Comparison of ENCODE assay signal across 10 mouse cellular contexts in genomic region chr16:5931680-5932079, GRCm38 (mm10). TPM values are rescaled to one million over a fixed set of nuclear protein-coding genes. Genes with fewer than 3 reads are reported as not detected.
DNase-seq lines count a peak whose midpoint lies in the region; ATAC-seq and TF ChIP-seq lines count a peak whose summit lies in the region.
"Had no signal": no experiment of that assay in that cellular context is flagged by ENCODE, and none has a peak within 500 bp of the region (broad histone marks: within the 10 kb centered on the region; RNA-seq: fewer than 3 reads in every experiment).

No protein-coding gene starts in this region.

- no peaks in the 10 kb centered on the region for H3K36me3 ChIP-seq in liver, embryonic 14.5 days (replicated peaks; ENCODE audit: control insufficient read depth, insufficient read depth, low read depth)
- H3K36me3 ChIP-seq: embryonic facial prominence, embryonic 13.5 days had no signal

- H3K4me1 ChIP-seq in liver, embryonic 14.5 days (replicated peaks; ENCODE audit: control insufficient read depth in 2 of 2, insufficient read depth in 2 of 2, low read length in 1 of 2): 0 out of 4 replicates have a peak, but pooled peaks cover 0 to 2% of the 10 kb centered on the region in 2 experiments
- H3K4me1 ChIP-seq: embryonic facial prominence, embryonic 13.5 days had no signal

- H3K9ac ChIP-seq in liver, embryonic 14.5 days (replicated peaks): no peak overlapping the region
- H3K9ac ChIP-seq: embryonic facial prominence, embryonic 13.5 days had no signal

- peak; percentile 5 for DNase-seq in CD4-positive helper T cell, adult 2 months (ENCODE audit: low read depth, low spot score)
- peak; percentile 63 for DNase-seq in adrenal gland, adult 8-10 months
- DNase-seq in embryo, embryonic 10 days (ENCODE audit: low spot score): peak; percentile 88
- DNase-seq in gastrocnemius, postnatal 4 days (ENCODE audit: low spot score in 2 of 2): peak; percentile 52 to 66
- DNase-seq in kidney, postnatal 10 days: peak; percentile 86
- peak; percentile 17 to 34 (median 27) for DNase-seq in liver, embryonic 14.5 days (ENCODE audit: low read depth in 3 of 3, low spot score in 3 of 3)
- peak; percentile 62 for DNase-seq in ovary, postnatal 36 days (ENCODE audit: low spot score)
- peak; percentile 10 to 34 for DNase-seq in urinary bladder, adult 18-20 months (ENCODE audit: low spot score in 2 of 2)

- TF ChIP-seq CTCF in liver, embryonic 14.5 days (IDR thresholded peaks at IDR 0.05; ENCODE audit: low read depth): peak; percentile 80

- no peak overlapping the region for H3K27ac ChIP-seq in liver, embryonic 14.5 days
- H3K27ac ChIP-seq: embryonic facial prominence, embryonic 13.5 days had no signal

- TF ChIP-seq EP300 in liver, embryonic 14.5 days (IDR thresholded peaks at IDR 0.05; ENCODE audit: low read depth): no peak

- H3K27me3 ChIP-seq in liver, embryonic 14.5 days (ENCODE audit: control insufficient read depth, insufficient read depth, low read length): no peaks in the 10 kb centered on the region
- H3K27me3 ChIP-seq: embryonic facial prominence, embryonic 13.5 days had no signal

- no peak overlapping the region for H3K4me2 ChIP-seq in liver, embryonic 14.5 days (ENCODE audit: low read depth)
- H3K4me2 ChIP-seq: embryonic facial prominence, embryonic 13.5 days had no signal

- no peak for ATAC-seq in liver, embryonic 14.5 days (ENCODE audit: insufficient read depth)

- no peak overlapping the region for H3K4me3 ChIP-seq in liver, embryonic 14.5 days (ENCODE audit: insufficient read depth in 1 of 2, low read depth in 2 of 2, low read length in 2 of 2)
- H3K4me3 ChIP-seq: embryonic facial prominence, embryonic 13.5 days had no signal

- 25% methylated on average over 7 of the region's 7 CpGs for WGBS in liver, embryonic 14.5 days (ENCODE audit: insufficient replicate concordance)

- H3K9me3 ChIP-seq in liver, embryonic 14.5 days (ENCODE audit: control insufficient read depth, low read length): no peaks in the 10 kb centered on the region
- H3K9me3 ChIP-seq: embryonic facial prominence, embryonic 13.5 days had no signal

RNA-seq across cellular contexts. Expression of gene Rbfox1, which starts 46.5 kb away (rescaled TPM):
- 1 to 10 TPM; 1.3 to 4.0 (median 2.3) TPM for total RNA-seq in adrenal gland, adult 8-10 months (2022)
- 10 to 100 TPM; 81.5 to 93.4 TPM for total RNA-seq in gastrocnemius, postnatal 4 days (2021)
- 0.02 and 0.04 TPM in 2 replicates for polyA plus RNA-seq in liver, embryonic 14.5 days (2012; rRNA removed)
- not detected in 2 replicates for polyA plus RNA-seq in liver, embryonic 14.5 days (2014; fragmentation: Nextera tagmentation; extraction: Ambion mirVana)
- total RNA-seq: neutrophil, adult 5-6 weeks had no signal

Comparison
In these comparisons a context has a peak if more than half of its experiments do, and no peak if none do; other contexts are left out.
1. DNase-seq: peak in every context shown above with its lines; median percentile 88 in embryo, embryonic 10 days; 86 in kidney, postnatal 10 days; 63 in adrenal gland, adult 8-10 months; 62 in ovary, postnatal 36 days; 59 in gastrocnemius, postnatal 4 days; 27 in liver, embryonic 14.5 days; 22 in urinary bladder, adult 18-20 months; 5 in CD4-positive helper T cell, adult 2 months.
2. RNA of gene Rbfox1, which starts 46.5 kb away (total RNA-seq): 81.5 to 93.4 TPM in gastrocnemius, postnatal 4 days; 1.3 to 4.0 TPM in adrenal gland, adult 8-10 months; every median in the first group is over 10 times any median in the second.